Mouse (Mus musculus) embryonic facial prominence, embryonic 13.5 days (tissue): Measurements from ENCODE around the gene Lrp4. TPM values are rescaled to one million over a fixed set of nuclear protein-coding genes. Genes with fewer than 3 reads are reported as not detected.

Experiments
- ATAC-seq: fragments of 200-750 bp; cut with Nextera tagmentation; 2 replicates; pipeline ENCODE4 v1.8.0; 2017; ENCODE audit warnings: low read depth; ENCODE audit not compliant: insufficient number of reproducible peaks, insufficient read depth, low FRiP score, low TSS enrichment
- H3K27ac ChIP-seq: fragments of 300-500 bp; sonication (generic); 2 replicates; pipeline ENCODE4 v1.5.1; 2015; ENCODE audit warnings: moderate library complexity, mild to moderate bottlenecking, inconsistent platforms
- H3K27me3 ChIP-seq: fragments of 300-500 bp; sonication (generic); 2 replicates; pipeline ENCODE4 v1.6.1; 2015; ENCODE audit warnings: mild to moderate bottlenecking, inconsistent platforms
- H3K36me3 ChIP-seq: fragments of 300-500 bp; sonication (generic); 2 replicates; pipeline ENCODE4 v1.6.1; 2015; ENCODE audit warnings: mild to moderate bottlenecking, inconsistent platforms
- H3K4me1 ChIP-seq: fragments of 300-500 bp; sonication (generic); 2 replicates; pipeline ENCODE4 v1.6.1; 2015; ENCODE audit warnings: inconsistent platforms
- H3K4me2 ChIP-seq: fragments of 300-500 bp; sonication (generic); 2 replicates; pipeline ENCODE4 v1.6.1; 2015; ENCODE audit warnings: moderate library complexity, mild to moderate bottlenecking, inconsistent platforms
- H3K4me3 ChIP-seq: fragments of 300-500 bp; sonication (generic); 2 replicates; pipeline ENCODE4 v1.5.1; 2015; ENCODE audit warnings: mild to moderate bottlenecking, inconsistent platforms
- H3K9ac ChIP-seq: fragments of 300-500 bp; sonication (generic); 2 replicates; pipeline ENCODE4 v1.6.1; 2015; ENCODE audit warnings: mild to moderate bottlenecking, inconsistent platforms
- H3K9me3 ChIP-seq: fragments of 300-500 bp; sonication (generic); 2 replicates; pipeline ENCODE4 v1.6.1; 2016; ENCODE audit warnings: inconsistent platforms
- WGBS: fragments of 180-500 bp; shearing (Covaris S2); methylation state at CpG from one replicate; pipeline ENCODE4 v1.1.7; 2015; ENCODE audit warnings: mixed read lengths; 5-methylcytosine and 5-hydroxymethylcytosine counted together
- polyA plus RNA-seq: library from polyadenylated mRNA; unstranded; fragments of >200 nt; fragmentation: Nextera tagmentation; extraction: Ambion mirVana; gene quantifications from 2 replicates; pipeline ENCODE4 v1.2.1, GENCODE M21; 2015

Lrp4 gene
- polyA plus RNA-seq, 1 experiment from 2014 or later, result 9.6 TPM

DNA sequence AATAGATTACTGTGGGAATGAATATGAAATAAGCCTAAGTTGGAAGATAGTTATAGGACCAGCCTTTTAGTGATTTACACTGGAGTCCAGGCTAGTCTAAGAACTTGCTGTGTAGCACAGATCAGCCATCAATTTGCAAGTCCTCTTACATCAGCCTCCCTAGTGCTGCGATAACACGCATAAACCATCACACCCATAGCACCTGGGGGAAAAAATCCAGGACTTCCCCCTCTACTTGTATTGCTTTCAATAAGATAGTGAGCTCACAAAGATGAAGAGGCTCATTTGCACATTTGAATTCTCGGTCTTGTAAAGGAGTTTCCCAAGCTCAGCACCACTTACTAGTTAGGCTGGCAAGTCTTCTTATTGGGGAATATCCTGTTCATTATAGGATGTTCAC lies 2.9 kb upstream of the Lrp4 start:
- peaks cover 15% of the 10 kb centered on the region for H3K4me1 ChIP-seq
- H3K36me3 ChIP-seq, result no peaks in the 10 kb centered on the region
- no peak for ATAC-seq
- H3K4me2 ChIP-seq, result no peak overlapping the region
- WGBS, result 89% methylated on average over 3 of the region's 3 CpGs
- H3K27ac ChIP-seq, result no peak overlapping the region
- H3K27me3 ChIP-seq, result no peaks in the 10 kb centered on the region; the same call in 1 of the 2 replicates
- no peak overlapping the region for H3K4me3 ChIP-seq
- H3K9ac ChIP-seq, result no peak overlapping the region
- no peaks in the 10 kb centered on the region for H3K9me3 ChIP-seq

DNA sequence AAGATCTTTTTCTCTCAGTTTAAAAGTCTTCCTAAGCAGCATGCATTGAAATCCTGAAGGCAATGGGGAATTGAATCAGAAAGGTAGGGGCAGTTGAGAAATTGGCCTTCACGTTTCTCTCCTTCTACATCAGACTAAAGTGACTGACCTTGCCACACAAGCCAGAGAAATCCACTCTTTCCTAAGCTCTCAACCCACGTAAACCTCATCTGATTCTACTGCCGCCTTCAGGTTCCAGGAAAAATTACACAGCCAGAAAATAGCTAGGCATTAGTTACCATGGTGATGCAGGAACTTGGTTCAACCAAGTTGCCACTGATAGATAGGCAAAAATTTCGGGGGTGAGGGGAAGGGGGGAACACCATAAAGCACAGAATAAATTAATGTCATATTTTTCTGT lies 1.5 kb upstream of the Lrp4 start:
- ATAC-seq, result no peak
- H3K36me3 ChIP-seq, result no peaks in the 10 kb centered on the region
- H3K4me1 ChIP-seq, result peaks cover 18% of the 10 kb centered on the region
- no peaks in the 10 kb centered on the region for H3K9me3 ChIP-seq
- no peak overlapping the region for H3K4me2 ChIP-seq
- H3K27ac ChIP-seq, result no peak overlapping the region
- 4% methylated on average over 4 of the region's 4 CpGs for WGBS
- no peaks in the 10 kb centered on the region; the same call in 1 of the 2 replicates for H3K27me3 ChIP-seq
- no peak overlapping the region for H3K4me3 ChIP-seq
- no peak overlapping the region for H3K9ac ChIP-seq

GRCm38 (mm10) chr2:91456491-91457100 lies 715 bp upstream of the Lrp4 start:
- 47% methylated on average over 9 of the region's 9 CpGs for WGBS
- Histone ChIP-seq H3K36me3 (no peaks in the 10 kb centered on the region), H3K9ac (peak overlapping the region; percentile 87), H3K4me3 (peak overlapping the region; percentile 74), H3K27me3 (no peaks in the 10 kb centered on the region; the same call in 1 of the 2 replicates), H3K9me3 (no peaks in the 10 kb centered on the region), H3K27ac (peak overlapping the region; percentile 96), H3K4me1 (peaks cover 25% of the 10 kb centered on the region), H3K4me2 (peak overlapping the region; percentile 78)
- ATAC-seq, result no peak

- peak; percentile 15 for ATAC-seq
- Histone ChIP-seq H3K9me3 (no peaks in the 10 kb centered on the region), H3K4me3 (peak overlapping the region; percentile 74), H3K27me3 (no peaks in the 10 kb centered on the region; the same call in 1 of the 2 replicates), H3K4me1 (peaks cover 30% of the 10 kb centered on the region), H3K4me2 (peak overlapping the region; percentile 78), H3K9ac (peak overlapping the region; percentile 87), H3K27ac (peak overlapping the region; percentile 96), H3K36me3 (no peaks in the 10 kb centered on the region)
- under 1% methylated on average over 45 of the region's 45 CpGs for WGBS
Observed at GRCm38 (mm10) chr2:91457656-91458251, 443 bp downstream of the Lrp4 start.

DNA sequence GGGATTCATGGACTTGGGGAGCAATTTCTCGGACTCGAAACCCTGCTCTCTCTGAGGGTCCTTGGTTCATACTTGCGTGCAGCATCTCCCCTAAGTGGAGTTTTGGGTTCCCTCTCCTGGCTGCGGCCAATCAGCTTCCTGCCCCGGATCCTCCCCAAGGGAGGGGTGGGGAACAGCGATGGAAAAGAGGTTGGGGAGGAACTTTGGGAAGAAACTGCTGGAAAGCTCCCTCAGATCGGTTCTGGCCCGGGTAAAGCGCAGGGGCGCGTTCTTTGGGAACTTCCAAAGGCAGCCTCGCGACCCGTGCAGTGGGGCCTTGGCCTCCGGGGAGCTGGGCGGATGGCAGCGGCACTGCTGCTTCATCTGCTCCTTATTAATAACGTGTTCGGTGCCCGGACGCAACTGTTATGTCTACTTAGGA lies 951 bp downstream of the Lrp4 start:
- peak overlapping the region; percentile 96 for H3K27ac ChIP-seq
- H3K9me3 ChIP-seq, result no peaks in the 10 kb centered on the region
- peak overlapping the region; percentile 87 for H3K9ac ChIP-seq
- H3K36me3 ChIP-seq, result no peaks in the 10 kb centered on the region
- H3K4me2 ChIP-seq, result peak overlapping the region; percentile 78
- no peaks in the 10 kb centered on the region; the same call in 1 of the 2 replicates for H3K27me3 ChIP-seq
- 0% methylated on average over 21 of the region's 21 CpGs for WGBS
- peaks cover 31% of the 10 kb centered on the region for H3K4me1 ChIP-seq
- peak overlapping the region; percentile 74 for H3K4me3 ChIP-seq
- ATAC-seq, result peak; percentile 22; the same call in 1 of the 2 replicates

DNA sequence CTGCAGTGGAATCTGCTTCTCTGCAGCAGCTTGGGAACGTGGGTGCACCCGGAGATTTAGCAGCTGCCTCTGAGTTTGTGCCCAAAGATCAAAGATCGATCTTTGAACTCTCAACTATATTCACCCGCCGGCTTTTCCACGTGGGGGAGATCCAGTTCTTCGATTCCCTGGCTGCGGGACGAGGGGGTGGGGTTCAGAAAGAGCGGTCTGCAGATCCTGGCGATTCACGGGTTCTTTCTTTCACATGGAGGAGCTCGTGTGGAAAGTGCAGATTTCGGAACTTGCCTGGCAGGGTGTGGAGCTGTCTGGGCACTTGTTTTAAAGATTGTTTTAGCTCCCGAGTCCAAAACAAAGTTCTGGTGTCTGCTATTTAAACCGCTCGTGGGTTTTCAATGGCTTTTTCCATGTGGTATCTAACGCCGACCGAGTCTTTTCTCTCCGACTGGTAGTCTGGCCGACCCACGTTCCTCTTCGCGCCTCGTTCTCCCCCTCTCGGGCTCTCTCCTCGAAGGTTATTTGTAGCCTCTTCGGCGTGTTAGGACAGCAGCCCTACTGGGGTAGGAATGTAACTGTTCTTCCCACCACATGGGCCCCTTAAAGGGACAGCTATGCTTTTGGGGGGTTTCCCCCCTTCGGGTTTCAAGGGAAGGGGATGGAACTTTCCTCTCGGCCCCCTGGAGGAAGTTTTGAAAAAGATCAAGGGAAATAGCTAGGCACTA lies 1.5 kb downstream of the Lrp4 start:
- peak overlapping the region; percentile 74 for H3K4me3 ChIP-seq
- H3K27ac ChIP-seq, result peak overlapping the region; percentile 96
- WGBS, result under 1% methylated on average over 32 of the region's 32 CpGs
- H3K4me1 ChIP-seq, result peaks cover 32% of the 10 kb centered on the region
- no peaks in the 10 kb centered on the region; the same call in 1 of the 2 replicates for H3K27me3 ChIP-seq
- peak; percentile 33; the same call in 1 of the 2 replicates for ATAC-seq
- H3K9me3 ChIP-seq, result no peaks in the 10 kb centered on the region
- peak overlapping the region; percentile 87 for H3K9ac ChIP-seq
- H3K4me2 ChIP-seq, result peak overlapping the region; percentile 78
- no peaks in the 10 kb centered on the region for H3K36me3 ChIP-seq

DNA sequence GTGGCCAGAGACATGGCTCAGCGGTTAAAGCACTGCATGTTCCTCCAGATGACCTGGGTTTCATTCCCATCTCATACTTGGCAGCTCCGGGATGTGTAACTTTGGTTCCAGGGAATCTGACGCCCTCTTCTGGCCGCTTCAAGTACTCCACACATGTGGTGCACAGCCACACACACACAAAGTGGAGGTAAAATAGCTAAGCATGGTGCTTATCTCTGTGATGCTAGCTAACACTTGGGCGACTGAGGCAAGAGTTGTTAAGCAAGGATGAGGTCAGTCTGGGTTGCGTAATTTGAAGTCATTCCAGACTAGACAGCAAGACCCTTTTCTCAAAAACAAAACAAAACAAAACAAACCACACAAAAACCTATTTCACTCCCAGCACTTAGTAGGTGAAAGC lies 2.8 kb downstream of the Lrp4 start:
- no peaks in the 10 kb centered on the region for H3K27me3 ChIP-seq
- no peak overlapping the region for H3K27ac ChIP-seq
- peaks cover 36% of the 10 kb centered on the region for H3K4me1 ChIP-seq
- no peak overlapping the region for H3K9ac ChIP-seq
- H3K4me2 ChIP-seq, result no peak overlapping the region
- H3K4me3 ChIP-seq, result no peak overlapping the region
- no peaks in the 10 kb centered on the region for H3K9me3 ChIP-seq
- no peak for ATAC-seq
- no peaks in the 10 kb centered on the region for H3K36me3 ChIP-seq
- 93% methylated on average over 6 of the region's 6 CpGs for WGBS

DNA sequence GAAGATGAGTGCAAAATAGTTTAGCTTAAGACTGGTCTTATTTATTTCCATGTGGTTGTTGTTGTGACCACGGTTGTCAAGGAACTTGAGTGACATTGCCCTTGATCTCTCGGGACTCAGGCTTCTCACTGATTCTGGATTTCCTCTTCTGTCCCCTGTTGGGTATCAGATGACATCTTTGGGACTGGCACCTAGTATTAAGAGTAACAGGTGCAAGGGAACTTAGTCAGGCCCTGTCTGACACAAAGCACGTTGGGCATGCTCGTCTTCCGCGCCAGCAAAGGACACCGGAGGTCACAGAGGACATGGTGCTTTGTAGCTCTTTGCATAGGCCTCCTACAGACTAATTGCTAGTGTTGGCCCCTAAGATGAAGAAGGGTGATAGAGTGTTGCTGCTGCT lies 3.5 kb downstream of the Lrp4 start:
- no peak overlapping the region for H3K4me3 ChIP-seq

DNA sequence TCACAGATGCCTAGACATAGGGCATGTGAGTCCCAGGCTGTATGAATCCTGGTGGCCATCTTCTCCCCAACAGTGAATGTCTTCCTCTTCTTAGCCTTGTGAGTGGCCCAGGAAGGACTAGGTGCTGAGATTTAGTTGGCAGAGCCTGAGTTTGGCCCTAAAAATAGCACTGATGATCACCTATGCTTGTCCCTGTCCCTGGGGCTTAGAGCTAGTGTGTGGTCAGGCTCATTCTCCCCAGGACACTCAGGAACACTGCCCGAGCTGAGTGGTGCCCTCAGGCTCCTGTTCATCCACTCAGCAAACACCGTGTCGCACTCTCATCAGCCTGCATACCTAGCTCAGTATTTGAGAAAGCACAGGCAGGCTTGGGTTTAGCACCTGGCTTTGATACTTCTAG lies 4.0 kb downstream of the Lrp4 start:
- Histone ChIP-seq H3K27me3 (no peaks in the 10 kb centered on the region), H3K4me1 (peaks cover 36% of the 10 kb centered on the region), H3K9me3 (no peaks in the 10 kb centered on the region), H3K4me3 (no peak overlapping the region; the same call in 1 of the 2 replicates), H3K27ac (peak overlapping the region; percentile 29), H3K4me2 (no peak overlapping the region), H3K36me3 (no peaks in the 10 kb centered on the region), H3K9ac (no peak overlapping the region)
- 30% methylated on average over 3 of the region's 3 CpGs for WGBS
- ATAC-seq, result no peak

More for the DNA sequence above, 3.5 kb downstream of the Lrp4 start:
- Histone ChIP-seq H3K9me3 (no peaks in the 10 kb centered on the region), H3K9ac (peak overlapping the region; percentile 32; the same call in 1 of the 2 replicates), H3K4me2 (no peak overlapping the region), H3K27ac (no peak overlapping the region), H3K4me1 (peaks cover 36% of the 10 kb centered on the region), H3K36me3 (no peaks in the 10 kb centered on the region), H3K27me3 (no peaks in the 10 kb centered on the region)
- ATAC-seq, result no peak
- 57% methylated on average over 7 of the region's 7 CpGs for WGBS

DNA sequence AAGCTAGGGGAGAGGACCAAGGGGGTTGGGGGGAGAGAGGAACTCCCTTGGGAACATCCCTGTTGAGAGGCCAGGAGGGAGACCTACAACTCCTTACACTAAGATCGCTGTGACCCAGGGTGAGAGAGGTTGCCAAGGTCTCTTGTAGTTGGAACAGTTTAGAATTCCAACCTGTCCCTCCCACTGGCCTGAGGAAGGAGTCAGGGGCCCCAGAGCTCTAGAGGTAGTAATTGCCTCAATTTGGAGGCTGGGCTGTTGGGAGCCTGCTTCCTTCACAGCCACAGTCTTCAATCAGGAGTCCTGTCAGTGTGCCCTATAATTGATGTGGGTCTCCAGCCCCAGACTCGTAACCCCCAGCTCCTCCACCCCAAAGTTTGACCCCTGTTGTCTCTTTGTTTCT lies 4.9 kb downstream of the Lrp4 start:
- H3K4me1 ChIP-seq, result peaks cover 32% of the 10 kb centered on the region
- H3K36me3 ChIP-seq, result no peaks in the 10 kb centered on the region
- peak overlapping the region; percentile 61; the same call in 1 of the 2 replicates for H3K9ac ChIP-seq
- 9% methylated on average over 2 of the region's 2 CpGs for WGBS
- ATAC-seq, result no peak
- peak overlapping the region; percentile 73 for H3K27ac ChIP-seq
- no peaks in the 10 kb centered on the region for H3K9me3 ChIP-seq
- H3K27me3 ChIP-seq, result no peaks in the 10 kb centered on the region
- peak overlapping the region; percentile 46 for H3K4me2 ChIP-seq
- 0 out of 2 replicates have a peak overlapping the region, but pooled peaks have one; percentile 9 for H3K4me3 ChIP-seq

DNA sequence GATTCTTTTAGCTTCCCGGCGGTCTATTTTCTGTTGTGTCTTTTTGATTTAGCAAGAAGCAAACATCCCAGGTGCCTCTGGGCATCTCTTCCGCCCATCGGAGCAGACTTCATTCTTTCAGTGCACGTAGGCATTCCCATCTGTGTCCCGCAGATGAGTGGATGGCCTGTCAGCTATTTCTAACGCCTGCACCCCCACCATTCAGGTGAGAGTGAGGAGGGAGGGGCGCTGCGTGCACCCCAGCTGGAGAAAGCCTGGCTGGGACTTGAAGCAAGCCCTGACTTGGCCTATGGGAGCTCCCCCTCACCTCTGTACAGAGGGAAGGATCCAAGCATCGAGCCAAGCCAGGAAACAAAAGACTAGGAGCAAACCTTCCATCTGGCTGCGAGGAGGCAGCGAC lies 5.4 kb downstream of the Lrp4 start:
- 0 out of 2 replicates have a peak overlapping the region, but pooled peaks have one; percentile 9 for H3K4me3 ChIP-seq
- H3K4me2 ChIP-seq, result peak overlapping the region; percentile 46
- H3K27me3 ChIP-seq, result no peaks in the 10 kb centered on the region
- WGBS, result 14% methylated on average over 12 of the region's 12 CpGs
- no peaks in the 10 kb centered on the region for H3K9me3 ChIP-seq
- H3K36me3 ChIP-seq, result no peaks in the 10 kb centered on the region
- peak overlapping the region; percentile 73 for H3K27ac ChIP-seq
- peak; percentile 43; the same call in 1 of the 2 replicates for ATAC-seq
- H3K4me1 ChIP-seq, result peaks cover 36% of the 10 kb centered on the region
- peak overlapping the region; percentile 61 for H3K9ac ChIP-seq
